Mouse (Mus musculus) hindlimb bud, embryonic 11.5 days (tissue): ENCODE measurements around the gene Tgm6.

Experiments
- DNase-seq: peaks from one replicate; pipeline ENCODE4 v3.0.0-alpha.2; 2012; ENCODE audit warnings: low read depth, low spot score; ENCODE audit errors: extremely low spot score

Tgm6 gene

DNA sequence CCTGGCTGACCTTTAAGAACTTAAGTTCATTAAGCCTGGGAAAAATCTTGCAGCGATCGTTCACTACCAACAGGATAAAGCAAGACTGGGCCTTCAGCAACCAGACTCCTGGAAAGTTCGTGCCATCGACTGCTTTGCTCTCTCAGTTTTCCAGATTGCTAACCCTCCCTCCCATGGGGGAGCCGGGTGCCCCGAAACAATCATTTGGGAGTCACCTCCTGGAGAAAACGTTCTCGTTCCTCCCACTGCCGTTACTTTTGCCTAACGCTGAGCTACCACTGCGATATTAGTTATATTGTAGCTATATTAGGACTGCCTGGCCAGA is 66.1 kb downstream of the Tgm6 start:
- DNase-seq = no peak

GRCm38 (mm10) chr2:130178706-130179506 is 66.7 kb downstream of the Tgm6 start, which contains the start of gene Snrpb:
TSS of gene Snrpb (minus strand) at chr2:130179403.
- peak; percentile 78 for DNase-seq

DNA sequence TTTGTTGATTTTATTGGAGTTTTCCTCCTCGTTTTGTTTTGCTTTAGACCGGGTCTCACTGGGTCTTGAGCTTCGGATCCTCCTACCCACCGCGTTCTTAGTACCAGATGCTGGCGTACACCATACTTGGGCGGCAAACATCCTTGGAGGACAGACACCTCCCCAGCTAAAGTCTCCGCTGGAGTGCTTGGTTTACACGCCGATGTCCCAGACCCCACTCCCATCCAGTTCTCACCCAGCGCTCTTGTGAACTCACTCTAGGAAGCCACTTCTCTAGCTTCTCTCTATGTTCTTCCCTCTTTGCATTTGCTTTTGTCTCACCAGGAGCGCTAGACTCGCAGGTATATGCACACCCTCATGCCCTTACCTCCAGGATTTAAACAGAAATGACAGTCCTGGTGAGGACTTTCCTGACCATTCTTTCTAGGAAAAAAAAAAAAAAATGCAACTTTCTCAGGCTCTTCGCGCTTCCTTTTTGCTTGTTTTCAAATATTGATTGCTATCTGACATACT is 67.3 kb downstream of the Tgm6 start:
- DNase-seq = no peak

DNA sequence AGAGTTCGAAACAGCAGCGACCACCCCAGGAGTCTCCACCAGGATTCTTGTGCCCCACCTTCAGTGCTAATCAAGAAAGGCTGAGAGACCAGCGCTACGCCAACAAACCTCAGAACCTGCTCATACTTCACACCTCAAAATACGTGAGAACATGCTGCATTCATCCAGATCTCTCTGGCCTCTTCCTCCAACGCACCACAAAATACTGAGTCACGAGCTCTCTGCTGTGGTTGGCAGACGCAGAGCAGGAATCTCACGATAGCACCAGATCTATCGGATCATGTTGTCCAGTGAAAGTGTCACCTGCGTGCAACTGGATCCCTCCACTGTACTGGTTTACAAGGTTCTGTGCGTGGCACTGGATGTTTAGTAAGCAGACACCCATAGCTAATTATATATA is 76.2 kb downstream of the Tgm6 start:
- DNase-seq = no peak

- no peak for DNase-seq
Measured at GRCm38 (mm10) chr2:130194894-130195293, 82.7 kb downstream of the Tgm6 start, which contains the start of gene Tmc2. TSS of gene Tmc2 (plus strand) at chr2:130195194.

DNA sequence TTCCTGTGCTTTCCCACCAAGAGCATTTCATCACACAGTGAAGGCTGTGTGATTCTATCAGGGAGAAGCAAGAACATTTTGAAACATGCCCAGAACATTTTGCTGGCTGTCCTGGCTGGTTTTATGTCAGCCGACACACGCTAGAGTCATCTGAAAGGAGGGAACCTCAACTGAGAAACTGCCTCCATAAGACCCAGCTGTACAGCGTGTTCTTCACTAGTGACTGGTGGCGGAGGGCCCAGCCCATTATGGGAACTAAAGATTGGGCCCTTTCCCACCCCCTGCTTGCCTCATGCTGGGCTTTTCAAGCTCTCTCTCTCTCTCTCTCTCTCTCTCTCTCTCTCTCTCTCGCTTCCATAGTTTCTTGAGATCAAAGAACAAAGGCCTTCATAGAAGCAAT is 88.7 kb downstream of the Tgm6 start:
- no peak for DNase-seq
